Comparison of ENCODE assay signal across 19 mouse cellular contexts in genomic region chr2:122621337-122622110, GRCm38 (mm10). TPM values are rescaled to one million over a fixed set of nuclear protein-coding genes. Genes with fewer than 3 reads are reported as not detected.
"Had no signal": no experiment of that assay in that cellular context is flagged by ENCODE, and none has a peak within 500 bp of the region (broad histone marks: within the 10 kb centered on the region; RNA-seq: fewer than 3 reads in every experiment).

No protein-coding gene starts in this region.

- H3K4me1 ChIP-seq: midbrain, embryonic 12.5 days; neural tube, embryonic 13.5 days; neural tube, embryonic 15.5 days had no signal

- H3K9ac ChIP-seq: lung, embryonic 14.5 days; midbrain, embryonic 12.5 days; neural tube, embryonic 13.5 days; neural tube, embryonic 15.5 days had no signal

- H3K4me2 ChIP-seq: lung, embryonic 14.5 days; midbrain, embryonic 12.5 days; neural tube, embryonic 13.5 days; neural tube, embryonic 15.5 days had no signal

- H3K9me3 ChIP-seq: midbrain, embryonic 10.5 days; midbrain, embryonic 12.5 days; neural tube, embryonic 13.5 days; neural tube, embryonic 15.5 days had no signal

- H3K36me3 ChIP-seq: midbrain, embryonic 10.5 days; midbrain, embryonic 12.5 days; neural tube, embryonic 13.5 days; neural tube, embryonic 15.5 days had no signal

- H3K27me3 ChIP-seq: midbrain, embryonic 12.5 days; neural tube, embryonic 13.5 days; neural tube, embryonic 15.5 days had no signal

- DNase-seq: lung, adult 18-20 months; lung, embryonic 14.5 days; lung, postnatal 10 days; lung, postnatal 4 days; midbrain, embryonic 14.5 days; retina, postnatal 1 day; right cerebral cortex, adult 18-20 months; right cerebral cortex, postnatal 14 days; right cerebral cortex, postnatal 4 days; spleen, adult 18-20 months; thymus, adult 2 months; thymus, postnatal 25 days; thymus, postnatal 4 days had no signal

- H3K4me3 ChIP-seq: midbrain, embryonic 10.5 days; midbrain, embryonic 12.5 days; myocyte; neural tube, embryonic 13.5 days; neural tube, embryonic 15.5 days had no signal

- H3K27ac ChIP-seq: midbrain, embryonic 10.5 days; midbrain, embryonic 12.5 days; neural tube, embryonic 13.5 days; neural tube, embryonic 15.5 days had no signal

RNA-seq across cellular contexts. Expression of gene AA467197, which starts 15.3 kb away (rescaled TPM):
- polyA plus RNA-seq: lung, embryonic 14.5 days; midbrain, embryonic 16.5 days; neural tube, embryonic 13.5 days had no signal
